Comparison of ENCODE assay signal across 9 mouse cellular contexts in the genomic region with DNA sequence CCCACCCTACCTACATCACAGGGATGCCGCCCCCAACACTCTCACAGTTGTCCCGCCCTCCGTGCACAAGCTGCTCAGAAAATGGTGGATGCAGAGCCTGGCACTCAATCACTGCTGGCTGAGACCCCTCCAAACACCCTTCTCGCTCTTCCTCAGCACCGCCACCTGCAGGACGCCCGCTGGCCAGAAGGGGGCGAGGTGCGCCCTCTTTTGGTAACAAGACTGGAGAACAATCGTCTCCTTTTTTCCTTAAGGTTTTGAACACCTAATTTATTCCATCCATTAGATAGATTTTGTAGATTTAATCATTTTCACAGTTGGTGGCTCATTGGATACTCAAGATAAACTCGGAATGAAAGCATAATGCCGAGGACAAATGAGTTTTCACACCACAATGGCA. TPM values are rescaled to one million over a fixed set of nuclear protein-coding genes. Genes with fewer than 3 reads are reported as not detected.
A peak's percentile ranks its signal among the peaks of the same experiment; 100 is the strongest.
DNase-seq lines count a peak whose midpoint lies in the region; ATAC-seq and TF ChIP-seq lines count a peak whose summit lies in the region.
"Had no signal": no experiment of that assay in that cellular context is flagged by ENCODE, and none has a peak within 500 bp of the region (broad histone marks: within the 10 kb centered on the region; RNA-seq: fewer than 3 reads in every experiment).

No protein-coding gene starts in this region.

- no peak for TF ChIP-seq POLR2A in heart, adult 2 months (IDR thresholded peaks at IDR 0.05; ENCODE audit: insufficient read depth, low read depth, low read length)
- no peak for TF ChIP-seq POLR2A in cerebellum, adult 2 months (IDR thresholded peaks at IDR 0.05; ENCODE audit: borderline replicate concordance, insufficient read depth, low read length)

- H3K9me3 ChIP-seq in heart, embryonic 11.5 days (replicated peaks; ENCODE audit: control insufficient read depth, low read length) = no peaks in the 10 kb centered on the region
- H3K9me3 ChIP-seq in forebrain, postnatal 0 days (ENCODE audit: low read length) = no peaks in the 10 kb centered on the region
- H3K9me3 ChIP-seq in intestine, embryonic 16.5 days (ENCODE audit: control insufficient read depth, low read length) = no peaks in the 10 kb centered on the region
- H3K9me3 ChIP-seq in limb, embryonic 12.5 days = no peaks in the 10 kb centered on the region
- no peaks in the 10 kb centered on the region for H3K9me3 ChIP-seq in stomach, postnatal 0 days (ENCODE audit: control insufficient read depth, low read length)
- H3K9me3 ChIP-seq: megakaryocyte, embryonic 14.5 days had no signal

- peak; percentile 65 to 86 for DNase-seq in heart, adult 2 months
- DNase-seq in cerebellum, adult 2 months = peak; percentile 65 to 79
- peak; percentile 90 for DNase-seq in forebrain, postnatal 0 days
- peak; percentile 75 for DNase-seq in naive thymus-derived CD4-positive, alpha-beta T cell, adult 2 months (ENCODE audit: low read depth)
- peak; percentile 75 for DNase-seq in stomach, postnatal 0 days (ENCODE audit: low spot score)

- no peaks in the 10 kb centered on the region for H3K27me3 ChIP-seq in heart, adult 2 months (ENCODE audit: control insufficient read depth, insufficient read depth, low read length)
- H3K27me3 ChIP-seq in heart, embryonic 11.5 days (ENCODE audit: control insufficient read depth, insufficient read depth, low read length) = peaks cover 19% of the 10 kb centered on the region
- no peaks in the 10 kb centered on the region for H3K27me3 ChIP-seq in cerebellum, adult 2 months (ENCODE audit: control insufficient read depth, insufficient read depth, low read length)
- H3K27me3 ChIP-seq in forebrain, postnatal 0 days (ENCODE audit: insufficient read depth, low read length) = peaks cover 11% of the 10 kb centered on the region
- no peaks in the 10 kb centered on the region for H3K27me3 ChIP-seq in intestine, embryonic 16.5 days (replicated peaks; ENCODE audit: control insufficient read depth, insufficient read depth, low read length)
- peaks cover 61% of the 10 kb centered on the region for H3K27me3 ChIP-seq in limb, embryonic 12.5 days
- no peaks in the 10 kb centered on the region for H3K27me3 ChIP-seq in stomach, postnatal 0 days (ENCODE audit: control insufficient read depth, insufficient read depth, low read length)

- H3K4me1 ChIP-seq in heart, adult 2 months (ENCODE audit: control insufficient read depth, insufficient read depth, low read length) = no peaks in the 10 kb centered on the region
- H3K4me1 ChIP-seq in heart, embryonic 11.5 days (ENCODE audit: control insufficient read depth, insufficient read depth, low read length) = 0 out of 2 replicates have a peak, but pooled peaks cover 3% of the 10 kb centered on the region
- peaks cover 12% of the 10 kb centered on the region for H3K4me1 ChIP-seq in cerebellum, adult 2 months (ENCODE audit: control insufficient read depth, insufficient read depth, low read length)
- peaks cover 15% of the 10 kb centered on the region for H3K4me1 ChIP-seq in forebrain, postnatal 0 days (ENCODE audit: insufficient read depth)
- H3K4me1 ChIP-seq in intestine, embryonic 16.5 days (ENCODE audit: control insufficient read depth, insufficient read depth, low read length) = peaks cover 22% of the 10 kb centered on the region
- peaks cover 60% of the 10 kb centered on the region for H3K4me1 ChIP-seq in limb, embryonic 12.5 days (replicated peaks)
- 0 out of 2 replicates have a peak, but pooled peaks cover 4% of the 10 kb centered on the region for H3K4me1 ChIP-seq in stomach, postnatal 0 days (replicated peaks; ENCODE audit: control insufficient read depth, insufficient read depth)

- no peak overlapping the region for H3K9ac ChIP-seq in heart, adult 2 months (ENCODE audit: low read depth, low read length)
- H3K9ac ChIP-seq in heart, embryonic 11.5 days (ENCODE audit: low read depth, low read length) = no peak overlapping the region
- no peak overlapping the region for H3K9ac ChIP-seq in forebrain, postnatal 0 days
- peak overlapping the region; percentile 11; the same call in 1 of the 2 replicates for H3K9ac ChIP-seq in intestine, embryonic 16.5 days (ENCODE audit: low read depth, low read length)
- no peak overlapping the region for H3K9ac ChIP-seq in limb, embryonic 12.5 days (replicated peaks)
- no peak overlapping the region for H3K9ac ChIP-seq in stomach, postnatal 0 days (ENCODE audit: low read length)

- TF ChIP-seq CTCF in heart, adult 2 months (IDR thresholded peaks at IDR 0.05) = peak; percentile 97
- TF ChIP-seq CTCF in cerebellum, adult 2 months (IDR thresholded peaks at IDR 0.05; ENCODE audit: borderline replicate concordance, insufficient read depth, low read depth, low read length) = peak; percentile 82
- TF ChIP-seq CTCF in forebrain, postnatal 0 days (IDR thresholded peaks at IDR 0.05; ENCODE audit: low read depth) = peak; percentile 98
- TF ChIP-seq CTCF in stomach, postnatal 0 days (IDR thresholded peaks at IDR 0.05; ENCODE audit: low read depth) = peak; percentile 96

- WGBS in heart, adult 2 months = 14% methylated on average over 12 of the region's 12 CpGs
- WGBS in heart, embryonic 11.5 days (ENCODE audit: insufficient replicate concordance) = 5% methylated on average over 11 of the region's 12 CpGs
- 10% methylated on average over 12 of the region's 12 CpGs for WGBS in cerebellum, adult 2 months
- WGBS in forebrain, postnatal 0 days = 6% methylated on average over 12 of the region's 12 CpGs
- 8% methylated on average over 12 of the region's 12 CpGs for WGBS in intestine, embryonic 16.5 days
- 4% methylated on average over 12 of the region's 12 CpGs for WGBS in limb, embryonic 12.5 days
- 11% methylated on average over 12 of the region's 12 CpGs for WGBS in stomach, postnatal 0 days

- no peaks in the 10 kb centered on the region for H3K79me2 ChIP-seq in heart, adult 2 months (replicated peaks; ENCODE audit: control insufficient read depth, insufficient read depth, low read length)

- no peak overlapping the region for H3K4me3 ChIP-seq in heart, adult 2 months
- H3K4me3 ChIP-seq in heart, embryonic 11.5 days (ENCODE audit: low read depth, low read length) = no peak overlapping the region
- H3K4me3 ChIP-seq in cerebellum, adult 2 months (replicated peaks; ENCODE audit: insufficient read depth, low read depth, low read length) = no peak overlapping the region
- H3K4me3 ChIP-seq in forebrain, postnatal 0 days (ENCODE audit: low read depth, low read length) = no peak overlapping the region
- H3K4me3 ChIP-seq in intestine, embryonic 16.5 days (ENCODE audit: low read length) = no peak overlapping the region
- H3K4me3 ChIP-seq in limb, embryonic 12.5 days (replicated peaks) = no peak overlapping the region
- H3K4me3 ChIP-seq in stomach, postnatal 0 days (ENCODE audit: low read depth, low read length) = no peak overlapping the region
- H3K4me3 ChIP-seq: megakaryocyte, embryonic 14.5 days had no signal

- H3K36me3 ChIP-seq in heart, adult 2 months (ENCODE audit: control insufficient read depth, insufficient read depth, low read length) = no peaks in the 10 kb centered on the region
- no peaks in the 10 kb centered on the region for H3K36me3 ChIP-seq in heart, embryonic 11.5 days (ENCODE audit: control insufficient read depth, insufficient read depth, low read length)
- no peaks in the 10 kb centered on the region; the same call in 1 of the 2 replicates for H3K36me3 ChIP-seq in forebrain, postnatal 0 days (ENCODE audit: insufficient read depth)
- no peaks in the 10 kb centered on the region for H3K36me3 ChIP-seq in intestine, embryonic 16.5 days (ENCODE audit: control insufficient read depth, insufficient read depth, low read length)
- peaks cover 7% of the 10 kb centered on the region; the same call in 1 of the 2 replicates for H3K36me3 ChIP-seq in limb, embryonic 12.5 days
- H3K36me3 ChIP-seq in stomach, postnatal 0 days (ENCODE audit: control insufficient read depth, insufficient read depth, low read length) = no peaks in the 10 kb centered on the region

- no peak overlapping the region for H3K4me2 ChIP-seq in heart, embryonic 11.5 days
- H3K4me2 ChIP-seq in forebrain, postnatal 0 days (ENCODE audit: low read depth) = no peak overlapping the region; the same call in 1 of the 2 replicates
- no peak overlapping the region for H3K4me2 ChIP-seq in intestine, embryonic 16.5 days (ENCODE audit: low read depth, low read length)
- H3K4me2 ChIP-seq in limb, embryonic 12.5 days = peak overlapping the region; percentile 37
- no peak overlapping the region for H3K4me2 ChIP-seq in stomach, postnatal 0 days (replicated peaks; ENCODE audit: low read depth)

- no peak for TF ChIP-seq EP300 in heart, adult 2 months (IDR thresholded peaks at IDR 0.05; ENCODE audit: insufficient read depth, low read depth, low read length)
- no peak for TF ChIP-seq EP300 in stomach, postnatal 0 days (optimal IDR thresholded peaks at IDR 0.05)

- ATAC-seq in heart, embryonic 11.5 days (replicated peaks; ENCODE audit: insufficient number of reproducible peaks, low FRiP score, low TSS enrichment) = no peak
- ATAC-seq in forebrain, postnatal 0 days = peak; percentile 61
- ATAC-seq in intestine, embryonic 16.5 days = no peak
- ATAC-seq in limb, embryonic 12.5 days (ENCODE audit: insufficient number of reproducible peaks, insufficient read depth, low FRiP score, low TSS enrichment, low read depth) = no peak
- ATAC-seq in stomach, postnatal 0 days (ENCODE audit: low FRiP score, low TSS enrichment) = no peak

- intact Hi-C loops in heart, adult 2 months (cut with DNase I) = loop anchor here (2.0 kb wide), 1 partner anchor 42 kb away; no protein-coding TSS in a partner anchor

- no peak overlapping the region for H3K27ac ChIP-seq in heart, adult 2 months
- no peak overlapping the region for H3K27ac ChIP-seq in heart, embryonic 11.5 days (ENCODE audit: low read depth, low read length)
- no peak overlapping the region for H3K27ac ChIP-seq in cerebellum, adult 2 months (ENCODE audit: insufficient read depth, low read length)
- no peak overlapping the region for H3K27ac ChIP-seq in forebrain, postnatal 0 days (ENCODE audit: low read depth, low read length)
- no peak overlapping the region for H3K27ac ChIP-seq in intestine, embryonic 16.5 days (ENCODE audit: low read length)
- H3K27ac ChIP-seq in limb, embryonic 12.5 days = peak overlapping the region; percentile 57; the same call in 1 of the 2 replicates
- no peak overlapping the region for H3K27ac ChIP-seq in stomach, postnatal 0 days (replicated peaks)

RNA-seq across cellular contexts. Expression of a gene that starts 40.7 kb away (rescaled TPM):
- 1 to 10 TPM; 2.1 to 5.0 TPM for total RNA-seq in heart, adult 2 months (2021)
- 2.0 and 2.8 TPM in 2 replicates for polyA plus RNA-seq in heart, adult 2 months (2012; rRNA removed)
- 0.55 and 0.79 TPM in 2 replicates for polyA plus RNA-seq in heart, embryonic 11.5 days (2014; fragmentation: Nextera tagmentation; extraction: Ambion mirVana)
- polyA plus RNA-seq in cerebellum, adult 2 months (2012; rRNA removed) = 18.7 and 20.5 TPM in 2 replicates
- total RNA-seq in forebrain, postnatal 0 days (2014; rRNA removed) = 6.2 and 8.2 TPM in 2 replicates
- 2.9 and 3.4 TPM in 2 replicates for polyA plus RNA-seq in forebrain, postnatal 0 days (2015; fragmentation: Nextera tagmentation; extraction: Ambion mirVana)
- polyA plus RNA-seq in intestine, embryonic 16.5 days (2015; fragmentation: Nextera tagmentation; extraction: Ambion mirVana) = 3.9 and 5.8 TPM in 2 replicates
- 1.7 and 2.1 TPM in 2 replicates for polyA plus RNA-seq in limb, embryonic 12.5 days (2016; fragmentation: Nextera tagmentation; extraction: Ambion mirVana)
- polyA plus RNA-seq in stomach, postnatal 0 days (2015; fragmentation: Nextera tagmentation; extraction: Ambion mirVana) = 0.79 and 0.98 TPM in 2 replicates

RNA-seq across cellular contexts. Expression of a gene that starts 49.7 kb away (rescaled TPM):
- 1 to 10 TPM; 3.6 to 5.1 TPM for total RNA-seq in heart, adult 2 months (2021)
- polyA plus RNA-seq in heart, adult 2 months (2012; rRNA removed) = 4.6 and 7.5 TPM in 2 replicates
- 0.87 and 0.97 TPM in 2 replicates for polyA plus RNA-seq in heart, embryonic 11.5 days (2014; fragmentation: Nextera tagmentation; extraction: Ambion mirVana)
- polyA plus RNA-seq in cerebellum, adult 2 months (2012; rRNA removed) = 3.0 and 5.5 TPM in 2 replicates
- total RNA-seq in forebrain, postnatal 0 days (2014; rRNA removed) = 0.81 and 1.5 TPM in 2 replicates
- polyA plus RNA-seq in forebrain, postnatal 0 days (2015; fragmentation: Nextera tagmentation; extraction: Ambion mirVana) = 1.3 and 2.4 TPM in 2 replicates
- polyA plus RNA-seq in intestine, embryonic 16.5 days (2015; fragmentation: Nextera tagmentation; extraction: Ambion mirVana) = 0.73 and 0.93 TPM in 2 replicates
- polyA plus RNA-seq in limb, embryonic 12.5 days (2016; fragmentation: Nextera tagmentation; extraction: Ambion mirVana) = 2.5 and 3.4 TPM in 2 replicates
- 2.1 and 2.8 TPM in 2 replicates for polyA plus RNA-seq in stomach, postnatal 0 days (2015; fragmentation: Nextera tagmentation; extraction: Ambion mirVana)
